Mouse (Mus musculus) cerebellum, adult (tissue): ENCODE data around the gene Pla2g7.

Experiments used
- ATAC-seq: cut with Nextera tagmentation; 2 replicates; pipeline ENCODE4 v1.9.2; 2017; ENCODE audit warnings: mild to moderate bottlenecking, moderate library complexity, mixed read lengths; ENCODE audit not compliant: insufficient number of reproducible peaks, low FRiP score, low TSS enrichment

Gene Pla2g7

GRCm38 (mm10) chr17:43573624-43574073 lies 5.8 kb downstream of the Pla2g7 start:
- no peak for ATAC-seq

- ATAC-seq: no peak
Observed at GRCm38 (mm10) chr17:43580456-43580855, 12.6 kb downstream of the Pla2g7 start.

GRCm38 (mm10) chr17:43581012-43581467 lies 13.1 kb downstream of the Pla2g7 start:
- ATAC-seq: 0 out of 2 replicates have a peak, but pooled peaks have one; percentile 31

DNA sequence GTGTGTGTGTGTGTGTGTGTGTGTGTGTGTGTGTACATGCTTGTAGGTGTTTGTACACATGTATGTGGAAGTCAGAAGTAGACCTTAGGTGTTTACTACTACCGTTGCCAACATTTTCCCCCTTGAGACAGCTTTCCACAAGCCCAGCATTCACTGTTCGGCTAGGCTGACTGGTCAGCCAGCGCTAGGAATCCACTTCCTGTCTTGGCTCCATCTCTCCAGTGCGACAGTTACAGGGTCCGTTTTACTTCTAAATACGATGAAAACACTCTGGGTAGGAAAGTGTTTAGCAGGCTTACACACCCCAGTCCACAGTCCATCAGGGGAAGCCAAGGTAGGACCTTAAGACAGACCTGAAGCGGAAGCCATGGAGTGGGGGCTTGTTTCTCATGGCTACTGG lies 16.9 kb downstream of the Pla2g7 start:
- no peak for ATAC-seq

DNA sequence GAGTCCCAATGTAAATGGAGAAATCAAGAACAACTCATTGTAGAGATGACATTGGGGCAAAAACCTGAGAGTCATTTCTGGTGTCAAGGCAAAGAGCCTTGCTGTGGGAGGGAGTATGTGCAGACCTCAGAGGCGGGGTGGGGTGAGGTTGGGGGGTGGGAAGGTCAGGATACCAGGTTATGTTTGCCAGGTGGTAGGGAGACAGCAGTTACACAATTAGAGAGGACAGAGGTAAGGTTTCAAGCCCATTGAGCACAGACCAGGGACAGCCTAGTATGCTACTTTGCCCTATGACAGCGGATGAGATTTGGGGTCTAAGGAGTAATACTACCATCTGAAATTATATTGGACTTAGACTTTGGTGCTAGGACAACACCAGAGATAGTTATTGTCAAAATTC lies 19.4 kb downstream of the Pla2g7 start:
- no peak for ATAC-seq

- no peak for ATAC-seq
Observed at GRCm38 (mm10) chr17:43589750-43590149, 21.9 kb downstream of the Pla2g7 start.

GRCm38 (mm10) chr17:43590531-43590930 lies 22.6 kb downstream of the Pla2g7 start:
- ATAC-seq: no peak

- ATAC-seq: no peak
Observed at GRCm38 (mm10) chr17:43592296-43593291, 24.7 kb downstream of the Pla2g7 start.

DNA sequence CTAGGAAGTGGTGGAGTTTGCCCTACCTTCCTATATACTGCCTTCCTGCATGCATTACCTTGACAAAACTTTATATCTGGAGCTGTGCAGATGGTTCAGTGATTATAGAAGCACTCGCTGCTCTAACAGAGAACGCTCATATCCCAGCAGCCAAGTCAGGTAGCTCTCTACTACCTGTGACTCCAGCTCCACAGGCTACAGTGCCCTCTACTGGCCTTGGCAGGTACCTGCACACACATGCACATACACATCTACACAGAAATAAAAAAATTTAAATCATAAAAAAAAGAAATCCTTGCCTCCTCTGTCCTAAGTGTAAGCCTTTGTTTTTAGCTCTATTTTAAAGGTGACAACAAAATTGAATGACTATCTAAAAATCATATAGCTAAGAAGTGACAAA lies 29.8 kb downstream of the Pla2g7 start:
- no peak for ATAC-seq

DNA sequence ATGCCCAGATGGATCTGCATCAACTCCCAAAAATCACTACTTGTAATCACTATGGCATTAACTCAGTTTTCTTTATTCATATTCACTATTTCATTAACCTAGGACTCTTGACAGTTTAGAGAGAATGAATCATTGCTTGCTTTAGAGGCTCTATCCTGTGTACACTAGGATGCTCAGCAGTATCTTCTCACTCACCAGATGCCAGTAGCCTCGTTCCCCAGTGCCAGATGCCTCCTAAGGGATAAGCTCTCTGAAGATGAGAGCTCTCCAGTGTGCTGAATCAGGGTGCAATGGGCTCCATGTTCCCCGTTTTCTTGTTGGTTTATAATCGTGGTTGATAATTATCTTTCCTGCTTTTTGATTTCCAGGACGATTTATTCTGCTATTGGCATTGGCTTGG lies 30.8 kb downstream of the Pla2g7 start:
- ATAC-seq: no peak

DNA sequence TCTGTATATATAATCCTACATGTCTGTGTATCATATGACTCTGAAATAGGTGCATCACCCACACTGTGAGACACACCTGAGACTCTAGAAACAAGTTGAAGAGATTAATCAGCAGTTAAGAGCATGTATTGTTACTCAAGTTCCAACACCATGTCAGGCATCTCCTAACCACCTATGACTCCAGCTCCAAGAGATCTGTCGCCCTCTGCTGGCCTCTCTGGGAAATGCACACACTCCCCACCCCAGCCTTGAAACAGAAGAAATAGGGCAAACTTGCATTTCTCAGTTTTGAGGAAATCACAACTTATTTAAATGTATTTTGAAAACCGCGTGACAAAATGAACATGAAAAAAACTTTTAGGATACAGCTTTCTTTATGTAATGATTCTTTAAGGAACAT lies 38.8 kb downstream of the Pla2g7 start:
- ATAC-seq: no peak

DNA sequence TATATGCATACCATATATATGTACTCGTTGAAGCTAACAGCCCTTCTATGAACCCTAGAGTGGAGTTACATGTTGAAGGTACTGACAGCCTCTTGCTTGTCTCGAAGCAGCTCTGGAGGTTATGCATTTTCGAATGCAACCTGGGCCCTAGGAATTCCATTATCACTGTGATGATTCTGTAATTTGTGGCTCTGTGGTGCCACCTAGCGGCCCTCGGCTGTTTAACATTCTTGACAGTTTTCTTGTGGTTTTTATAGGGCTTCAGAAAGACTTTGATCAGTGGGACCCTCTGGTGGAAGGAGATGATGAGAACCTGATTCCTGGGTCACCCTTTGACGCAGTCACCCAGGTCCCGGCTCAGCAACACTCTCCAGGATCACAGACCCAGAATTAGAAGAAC lies 43.7 kb downstream of the Pla2g7 start:
- peak; percentile 40 for ATAC-seq

DNA sequence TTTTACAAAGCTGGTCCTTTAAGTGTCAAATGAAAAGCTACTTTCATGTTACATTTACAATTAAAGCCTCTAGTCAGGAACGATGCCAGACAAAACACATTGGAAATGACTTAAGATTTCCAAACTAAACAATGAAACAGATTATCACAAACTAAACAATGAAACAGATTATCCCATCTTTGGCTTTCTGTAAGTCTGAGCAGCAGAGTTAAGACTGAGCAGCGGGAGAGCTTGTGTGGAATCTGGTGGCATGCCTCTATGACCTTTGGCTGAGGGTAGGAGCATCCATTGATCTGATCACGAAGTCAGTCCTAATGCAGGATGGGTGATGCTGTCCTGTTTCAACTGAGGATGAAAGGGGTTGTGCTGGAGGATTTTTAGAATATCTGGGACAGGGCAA lies 44.3 kb downstream of the Pla2g7 start:
- ATAC-seq: no peak

GRCm38 (mm10) chr17:43619156-43619555 lies 51.3 kb downstream of the Pla2g7 start:
- no peak for ATAC-seq

DNA sequence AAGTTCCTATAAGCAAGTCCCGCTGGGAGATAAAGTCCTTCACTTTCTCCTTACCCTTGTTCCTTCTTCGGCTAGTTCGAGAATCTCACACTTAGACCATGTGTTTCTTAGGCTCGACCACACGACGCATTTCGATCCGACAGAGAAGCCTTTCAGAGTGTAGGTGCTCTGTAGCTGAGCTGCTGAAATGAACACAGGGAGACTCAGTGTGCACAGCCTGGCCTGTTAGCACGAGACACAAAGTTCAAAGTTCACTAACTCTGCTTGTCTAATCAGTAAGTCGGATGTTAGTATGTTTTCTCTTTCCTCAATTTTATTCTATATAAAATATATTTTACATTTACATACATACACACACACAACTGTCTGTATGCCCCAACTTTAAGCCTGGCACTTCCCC lies 54.2 kb downstream of the Pla2g7 start:
- ATAC-seq: no peak

GRCm38 (mm10) chr17:43628246-43628645 lies 60.3 kb downstream of the Pla2g7 start:
- no peak for ATAC-seq

DNA sequence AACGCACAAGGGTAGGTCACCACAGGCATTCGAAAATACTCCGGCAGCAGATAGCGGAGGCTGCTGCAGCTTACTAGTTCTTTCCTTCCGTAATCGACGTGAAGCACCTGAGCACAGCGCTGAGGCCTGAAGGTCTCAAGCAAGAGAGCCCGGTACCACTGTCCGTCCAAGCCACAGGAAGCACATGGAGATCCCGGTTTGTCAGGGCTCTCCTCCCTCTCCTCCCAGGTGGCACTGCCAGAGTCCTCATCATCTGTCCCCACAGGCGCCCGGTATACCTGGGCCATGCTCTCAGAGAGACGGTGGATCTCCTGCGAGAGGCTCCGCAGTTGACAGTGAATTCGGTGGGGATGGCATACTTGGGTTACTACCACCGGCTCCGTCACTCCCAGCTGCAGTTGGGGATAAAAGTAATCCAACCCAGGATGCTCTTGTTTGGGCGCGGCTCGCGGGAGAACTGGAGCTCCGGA lies 61.2 kb downstream of the Pla2g7 start:
- ATAC-seq: no peak

DNA sequence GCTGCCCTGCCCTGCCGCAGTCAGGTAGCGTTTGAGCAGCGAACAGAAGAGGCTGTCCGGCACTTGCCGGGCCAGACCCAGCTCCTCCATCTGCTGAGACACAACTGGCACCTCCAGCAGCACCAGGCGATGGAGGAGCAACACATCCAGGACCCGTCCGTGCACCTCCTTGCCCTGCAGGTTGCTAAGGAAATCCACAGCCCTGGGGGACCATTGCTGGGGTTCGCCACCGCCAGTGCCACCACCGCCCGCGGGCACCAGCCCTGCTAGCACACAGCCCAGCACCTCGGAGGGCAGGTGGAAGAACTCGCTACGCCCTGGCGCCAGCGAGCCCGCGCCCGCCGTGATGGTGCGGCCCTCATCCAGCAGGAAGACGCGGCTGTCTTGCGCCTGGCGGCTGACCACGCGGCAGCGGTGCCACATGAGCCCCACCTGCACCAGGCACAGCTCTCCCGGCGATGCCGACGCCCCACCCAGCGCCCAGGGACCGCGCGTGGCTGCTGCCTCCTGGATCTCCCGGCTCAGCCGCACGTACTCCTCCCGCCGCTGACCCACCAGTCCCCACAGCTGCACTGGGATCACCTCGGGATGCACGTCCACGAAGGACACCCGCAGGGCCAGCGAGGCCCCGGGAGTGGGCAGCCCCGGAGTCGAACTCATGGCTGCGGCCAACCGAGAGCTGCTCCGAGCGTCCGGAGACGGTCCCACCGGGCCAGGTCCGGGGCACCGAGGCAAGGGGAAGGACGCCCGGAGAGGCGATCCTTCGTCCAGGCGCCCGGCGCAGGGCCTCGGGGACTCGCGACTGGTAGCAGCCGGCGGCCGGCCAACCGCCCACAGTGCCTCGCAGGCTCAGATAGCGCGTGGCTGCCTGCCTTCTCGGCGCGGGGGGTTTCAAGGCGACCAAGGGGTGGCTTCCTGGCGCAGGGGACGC lies 61.9 kb downstream of the Pla2g7 start, which contains the start of gene Tdrd6:
Gene Tdrd6, minus strand, starts transcription at position 804 of the 931 bp plus-strand sequence.
- 0 out of 2 replicates have a peak, but pooled peaks have one; percentile 13 for ATAC-seq

- no peak for ATAC-seq
Observed at GRCm38 (mm10) chr17:43630427-43630760, 62.5 kb downstream of the Pla2g7 start.

- ATAC-seq: no peak
Observed at GRCm38 (mm10) chr17:43637146-43637545, 69.2 kb downstream of the Pla2g7 start.

- ATAC-seq: no peak
Observed at GRCm38 (mm10) chr17:43640825-43641224, 72.9 kb downstream of the Pla2g7 start.
